Mouse (Mus musculus): ENCODE data around the gene Siae.
A peak's percentile ranks its signal among the peaks of the same experiment; 100 is the strongest.

The Siae gene

DNA sequence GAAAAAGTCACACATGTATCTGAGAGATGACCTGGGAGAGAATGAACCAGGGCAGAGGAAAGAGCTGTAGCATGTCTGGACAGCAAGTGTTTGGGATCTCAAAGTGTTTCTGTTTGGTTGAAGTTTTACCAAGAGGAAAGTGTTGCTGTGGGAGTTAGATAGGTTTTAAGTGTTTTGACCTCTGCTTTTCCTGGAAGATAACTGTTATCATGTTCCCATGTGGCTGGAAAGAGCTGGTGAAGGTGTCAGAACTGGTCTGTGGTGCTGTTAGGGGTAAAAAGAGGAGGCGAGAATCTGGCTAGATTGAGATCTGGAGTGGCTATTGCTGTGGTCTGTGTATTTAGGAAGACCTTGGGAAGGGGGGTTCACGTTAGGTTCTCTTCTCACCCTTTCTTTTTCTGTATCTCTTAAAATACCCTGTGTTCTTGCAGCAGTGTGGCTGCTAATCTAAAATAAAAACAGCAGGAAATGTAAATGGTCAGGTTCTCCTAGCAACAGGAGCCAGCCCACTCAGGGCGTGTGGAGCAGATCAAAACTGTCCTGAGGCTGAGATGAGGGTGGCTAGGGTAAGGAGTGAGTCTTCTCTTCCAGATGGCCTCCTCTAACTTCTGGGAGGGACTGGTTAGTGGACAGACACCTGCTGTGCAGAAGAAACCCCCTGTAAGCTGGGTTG lies 16.8 kb downstream of the Siae start:
- no peak for DNase-seq

DNA sequence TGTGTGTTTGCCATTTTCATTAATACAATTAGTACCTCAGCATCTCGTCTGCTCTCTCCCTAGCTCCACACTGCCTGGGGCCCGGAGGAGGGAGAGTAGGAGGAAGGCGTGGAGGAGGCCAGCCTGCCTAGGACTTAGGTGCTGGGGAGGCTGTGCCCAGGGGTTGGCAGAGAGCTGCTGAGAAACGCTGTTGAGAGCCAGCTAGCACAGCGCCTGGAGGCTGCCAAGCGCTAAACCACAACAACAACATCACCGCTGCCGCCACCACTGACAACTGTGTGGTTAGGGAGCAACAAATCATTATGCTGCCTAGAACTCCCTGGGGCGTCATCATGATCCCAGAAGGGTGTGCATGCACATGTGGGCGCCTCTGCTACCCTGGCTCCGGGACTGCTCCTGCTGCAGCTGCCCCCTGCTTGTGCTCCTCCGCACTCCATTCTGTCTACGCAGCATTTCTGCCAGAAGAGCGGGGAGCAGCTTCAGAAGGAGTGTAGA lies 21.0 kb downstream of the Siae start:
- DNase-seq: no peak

DNA sequence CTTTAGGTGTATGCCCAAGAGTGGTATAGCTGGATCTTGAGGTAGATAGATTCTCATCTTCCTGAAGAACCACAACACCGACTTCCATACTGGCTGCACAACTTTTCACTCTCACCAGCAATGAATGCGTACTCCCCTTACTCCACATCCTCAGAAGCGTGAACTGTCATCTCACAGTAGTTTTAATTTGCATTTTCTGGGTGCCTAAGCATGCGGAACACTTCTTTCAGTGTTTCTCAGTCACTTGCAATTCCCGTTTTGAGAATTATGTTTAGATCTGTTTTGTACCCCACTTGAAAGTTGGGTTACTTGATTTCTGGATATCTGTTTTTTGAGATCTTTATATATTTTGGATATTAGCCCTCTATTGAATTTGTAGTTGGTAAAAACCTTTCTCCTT lies 28.1 kb downstream of the Siae start:
- no peak for DNase-seq

DNA sequence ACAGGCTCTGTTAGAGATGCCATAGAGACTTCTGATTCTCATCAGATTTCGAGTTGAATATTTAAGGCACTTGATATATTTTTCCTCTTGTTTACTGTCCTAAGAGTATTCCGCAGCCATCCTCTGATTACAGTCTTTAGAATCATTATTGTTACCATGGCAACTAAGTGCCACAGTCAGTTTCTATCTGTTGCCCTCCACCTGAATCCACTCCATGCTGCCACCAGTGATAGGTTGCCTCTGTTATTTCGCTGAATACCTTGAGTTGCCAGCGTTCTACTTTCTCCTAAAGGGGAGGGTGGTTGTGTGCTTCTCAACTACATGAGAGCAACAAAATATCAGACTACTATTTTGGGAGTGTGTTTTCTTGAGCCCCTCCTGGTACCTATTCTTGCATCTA lies 31.2 kb downstream of the Siae start:
- no peak for DNase-seq

DNA sequence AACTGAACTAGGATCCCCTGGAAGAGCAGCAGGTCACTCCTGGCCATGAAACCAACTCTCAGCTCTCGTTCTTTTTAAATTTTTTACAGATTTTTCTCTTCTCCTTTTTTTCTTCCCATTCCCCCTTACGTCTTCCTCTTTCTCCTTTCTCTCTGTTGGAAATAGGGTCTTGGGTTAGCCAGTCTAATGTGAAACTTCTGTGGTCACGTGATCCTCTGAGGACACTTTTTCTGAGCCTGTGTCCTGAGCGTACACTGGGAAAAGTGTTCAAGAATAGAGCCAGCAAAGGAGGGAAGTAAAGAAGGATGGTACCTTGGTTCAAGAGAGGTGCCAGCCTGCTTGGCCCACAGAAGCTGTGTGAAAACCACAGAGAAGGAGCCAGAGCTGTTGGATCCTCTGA lies 34.9 kb downstream of the Siae start:
- DNase-seq: no peak

DNA sequence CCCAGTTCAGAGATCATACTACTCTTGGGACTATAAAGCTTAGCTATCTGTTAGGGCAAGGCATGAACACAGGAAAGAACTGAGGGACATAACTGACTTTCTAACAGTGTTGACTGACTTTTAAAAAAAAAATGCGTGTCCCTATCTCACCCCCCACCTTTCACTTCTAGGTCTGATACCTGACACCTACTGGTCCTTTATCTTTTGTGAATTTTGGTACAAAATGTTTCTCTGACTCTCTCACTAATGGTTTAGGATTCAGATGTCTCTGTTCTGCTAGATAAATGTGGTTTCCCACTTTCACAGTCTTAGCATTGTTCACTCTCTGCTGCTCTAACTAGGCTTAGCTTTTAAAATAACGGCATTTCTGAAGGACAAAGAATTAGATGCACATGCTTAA lies 36.5 kb downstream of the Siae start:
- no peak for DNase-seq

DNA sequence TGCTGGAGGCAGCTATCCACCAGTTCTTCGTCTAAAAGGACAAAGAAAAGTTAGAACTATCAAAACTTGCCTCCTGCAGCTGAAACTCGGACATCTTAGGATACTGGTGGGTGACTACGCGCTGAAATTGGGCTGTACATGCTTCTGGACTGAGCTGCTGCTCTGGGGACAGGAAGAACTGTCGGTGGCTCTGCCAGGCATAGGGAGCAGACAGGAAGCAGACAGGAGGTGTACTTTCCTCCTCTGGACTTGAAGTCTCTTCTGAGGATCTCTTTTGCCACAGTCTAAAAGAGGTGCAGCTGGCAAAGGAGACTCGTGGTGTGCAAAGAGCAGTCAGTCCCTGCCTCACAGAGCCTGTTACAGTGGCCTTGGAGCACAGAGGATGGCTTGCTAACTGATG lies 37.1 kb downstream of the Siae start:
- no peak for DNase-seq

DNA sequence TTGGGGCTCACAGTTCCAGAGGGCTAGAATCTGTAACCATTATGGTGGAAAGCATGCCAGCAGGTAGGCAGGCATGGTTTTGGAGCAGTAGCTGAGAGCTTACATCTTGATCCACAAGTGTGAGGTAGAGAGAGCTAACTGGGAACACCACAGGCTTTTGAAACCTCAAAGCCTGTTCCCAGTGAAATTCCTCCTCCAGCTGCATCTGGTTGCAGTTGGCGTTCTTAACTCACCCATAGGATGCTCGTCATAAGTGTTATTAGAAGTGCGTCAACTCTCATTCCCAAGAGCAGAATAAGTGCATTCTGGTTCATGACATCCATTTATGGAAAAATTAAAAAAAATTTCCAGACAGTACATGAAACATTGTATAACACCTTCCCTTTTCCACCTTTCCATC lies 38.2 kb downstream of the Siae start:
- no peak for DNase-seq

DNA sequence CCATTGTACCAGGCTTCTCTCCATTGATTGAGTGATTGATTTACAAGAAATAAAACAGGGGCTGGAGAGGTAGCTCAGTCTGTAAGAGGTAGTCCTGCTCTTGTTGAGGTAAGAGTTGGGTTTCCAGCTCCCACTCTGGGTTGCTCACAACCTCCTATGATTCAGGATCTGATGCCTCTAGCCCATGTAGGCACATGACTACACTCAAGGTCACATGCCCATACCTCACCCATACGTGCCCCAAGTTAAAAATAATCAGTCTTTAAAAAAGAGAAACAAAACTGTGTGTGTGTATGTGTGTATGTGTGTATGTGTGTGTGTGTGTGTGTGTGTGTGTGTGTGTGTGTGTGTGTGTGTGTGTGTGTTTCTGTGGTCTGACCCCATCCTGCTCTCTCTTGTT lies 40.1 kb downstream of the Siae start:
- no peak for DNase-seq

DNA sequence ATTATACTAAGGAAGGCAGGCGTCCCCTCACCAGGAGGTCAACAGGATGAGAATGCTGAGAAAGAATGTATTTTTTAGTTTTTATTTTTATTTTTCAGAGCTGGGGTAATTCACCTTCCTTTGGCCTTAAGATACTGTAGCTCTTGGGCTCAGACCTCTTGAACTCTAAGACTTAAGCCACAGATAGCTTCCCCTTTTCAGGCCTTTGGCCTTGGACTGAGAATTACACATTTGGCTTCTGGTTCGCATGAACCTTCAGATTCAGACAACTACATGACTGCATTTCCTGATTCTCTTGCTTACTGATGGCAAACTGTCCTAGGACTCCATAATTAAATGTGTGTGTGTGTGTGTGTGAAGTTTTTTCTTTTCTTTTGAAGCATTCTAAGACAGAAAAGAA lies 43.1 kb downstream of the Siae start:
- DNase-seq: no peak

DNA sequence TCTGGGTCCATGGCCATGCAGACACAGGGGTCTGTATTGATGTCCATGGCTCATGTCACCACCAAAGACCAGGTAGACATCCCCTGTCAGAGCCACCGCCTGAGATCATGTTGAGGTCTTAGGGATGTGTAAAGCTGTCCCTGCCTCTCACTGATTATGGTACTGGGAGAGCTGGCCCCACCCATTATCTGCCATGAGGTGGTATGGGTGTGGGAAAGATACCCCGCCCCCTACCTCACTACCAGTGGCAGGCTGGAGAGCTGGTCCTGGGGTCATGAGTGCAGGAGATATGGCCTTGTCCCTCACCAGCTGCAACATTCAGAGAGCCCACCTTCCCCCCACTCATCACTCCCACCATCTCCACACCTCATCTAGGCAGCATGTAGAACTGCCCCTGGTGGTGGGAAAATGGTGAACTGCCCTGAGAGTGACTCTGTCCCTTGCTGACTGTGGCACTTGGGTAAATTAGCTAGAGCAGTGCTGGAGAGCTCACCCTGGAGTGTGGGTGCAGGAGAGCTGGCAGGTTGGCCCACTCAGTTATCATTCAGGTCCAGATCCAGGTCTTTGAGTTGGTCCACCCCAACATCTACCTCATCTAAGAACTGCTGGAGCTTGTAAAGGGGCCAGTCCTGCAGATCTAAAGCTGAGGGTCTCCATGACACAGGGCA lies 45.2 kb downstream of the Siae start:
- DNase-seq: peak; percentile 80

DNA sequence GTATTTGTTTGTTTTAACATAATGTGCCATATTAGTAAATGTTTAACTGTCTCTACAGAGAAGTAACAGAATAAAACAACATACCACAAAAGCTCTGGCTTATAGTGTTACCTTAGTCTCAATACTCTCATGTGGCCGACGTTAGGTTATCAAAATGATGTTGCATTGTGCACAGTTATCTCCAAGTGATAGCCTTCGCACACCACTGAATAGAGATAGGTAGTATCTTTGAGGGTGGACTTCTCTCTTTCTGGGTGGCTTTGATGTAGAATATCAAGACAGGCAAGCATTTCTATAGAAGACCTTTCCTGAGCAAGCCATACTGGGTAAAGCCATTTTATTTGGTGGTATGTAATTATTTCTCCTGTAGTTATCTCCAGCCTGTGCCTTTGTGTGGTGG lies 49.6 kb downstream of the Siae start:
- no peak for DNase-seq

DNA sequence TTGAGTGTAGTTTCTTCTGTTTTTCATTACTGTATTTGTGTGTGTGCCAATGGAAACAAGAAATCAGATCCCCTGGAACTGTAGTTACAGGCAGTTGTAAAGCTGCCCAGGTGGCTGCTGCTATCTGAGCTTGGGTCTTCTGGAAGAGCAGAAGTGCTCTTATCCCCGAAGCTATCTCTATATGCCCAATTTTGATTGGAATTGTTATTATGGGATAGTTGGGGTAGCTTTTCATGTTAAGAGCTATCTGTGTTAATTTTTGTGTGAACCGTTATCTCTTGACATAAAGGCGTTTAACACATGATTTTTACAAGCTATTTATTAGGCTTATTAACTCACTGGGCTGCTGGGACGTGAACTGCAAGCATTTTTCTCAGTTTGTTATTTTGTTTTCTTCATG lies 54.1 kb downstream of the Siae start:
- no peak for DNase-seq

DNA sequence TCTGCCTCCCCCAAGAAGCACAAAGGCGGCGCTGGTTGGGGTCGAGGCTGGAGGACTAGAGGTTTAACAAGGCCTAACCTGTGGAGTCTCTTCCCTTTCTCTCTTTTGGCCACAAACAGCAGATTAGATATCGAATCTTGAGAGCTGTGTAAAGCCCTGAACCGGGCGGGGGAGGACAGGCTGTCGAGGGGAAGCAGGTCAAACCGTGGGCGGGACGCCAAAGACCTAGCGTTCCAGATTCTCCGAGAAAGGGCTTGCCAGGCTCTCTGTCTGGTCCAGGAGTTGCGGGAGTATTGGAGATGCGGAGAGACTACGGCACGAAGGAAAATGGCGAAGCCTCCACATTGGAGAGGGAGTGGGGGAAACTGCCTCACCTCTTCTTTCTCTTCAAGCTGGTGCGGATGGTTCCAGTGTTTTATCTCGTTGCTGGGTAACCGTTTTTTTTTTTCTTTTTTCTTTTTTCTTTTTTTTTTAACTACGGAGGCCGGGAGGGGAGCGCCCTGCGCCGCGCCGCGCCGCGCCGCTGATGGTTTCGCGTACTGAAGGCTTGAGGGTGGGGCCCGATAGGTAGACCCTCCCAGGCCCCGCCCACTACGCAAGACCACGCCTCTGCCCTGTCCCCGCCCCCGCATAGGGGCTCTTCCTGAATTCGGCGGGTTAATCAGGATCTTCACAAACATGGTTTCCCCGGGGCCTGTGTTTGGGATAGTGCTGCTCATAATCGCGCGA lies 57.8 kb downstream of the Siae start, which contains the start of gene Spa17:
TSS of gene Spa17 (minus strand) at position 541 of the 729 bp plus-strand sequence.
- DNase-seq: peak; percentile 95

DNA sequence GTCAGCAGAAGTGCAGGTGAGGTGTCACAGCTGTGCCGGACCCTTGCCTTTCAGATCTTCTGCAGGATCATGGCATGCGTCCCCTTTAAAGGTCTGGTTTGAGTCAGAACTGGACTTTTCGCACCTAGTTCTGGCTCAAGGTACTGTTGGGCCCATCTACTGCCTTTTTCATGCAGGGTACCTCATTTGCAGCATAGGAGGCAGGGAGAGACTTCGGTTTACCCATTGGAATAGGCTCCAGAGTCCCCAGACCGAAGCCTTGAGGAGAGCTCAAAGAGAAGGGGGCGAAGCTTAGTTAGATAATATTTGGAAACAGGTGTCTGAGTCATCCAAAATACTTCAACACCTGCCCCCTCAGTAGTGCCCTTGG lies 58.4 kb downstream of the Siae start:
- no peak for DNase-seq

DNA sequence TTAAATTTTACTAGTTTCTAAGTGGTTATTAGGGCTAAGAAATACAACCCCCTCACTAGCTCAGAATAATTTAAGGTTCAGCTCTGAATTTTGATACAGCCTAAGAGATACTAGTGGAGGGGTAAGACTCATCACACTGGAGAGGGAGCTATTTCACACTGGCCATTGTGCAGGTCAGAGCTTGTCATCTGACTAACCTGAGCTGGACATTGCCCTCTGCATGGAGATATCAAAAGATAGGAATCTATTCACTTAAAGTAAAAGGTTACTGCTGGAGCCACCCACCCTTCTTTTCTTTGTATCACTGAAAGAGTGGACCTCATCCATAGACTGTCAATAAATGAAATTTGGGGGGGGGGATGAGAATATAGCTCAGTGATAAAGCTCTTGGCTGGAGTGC lies 58.8 kb downstream of the Siae start:
- no peak for DNase-seq

DNA sequence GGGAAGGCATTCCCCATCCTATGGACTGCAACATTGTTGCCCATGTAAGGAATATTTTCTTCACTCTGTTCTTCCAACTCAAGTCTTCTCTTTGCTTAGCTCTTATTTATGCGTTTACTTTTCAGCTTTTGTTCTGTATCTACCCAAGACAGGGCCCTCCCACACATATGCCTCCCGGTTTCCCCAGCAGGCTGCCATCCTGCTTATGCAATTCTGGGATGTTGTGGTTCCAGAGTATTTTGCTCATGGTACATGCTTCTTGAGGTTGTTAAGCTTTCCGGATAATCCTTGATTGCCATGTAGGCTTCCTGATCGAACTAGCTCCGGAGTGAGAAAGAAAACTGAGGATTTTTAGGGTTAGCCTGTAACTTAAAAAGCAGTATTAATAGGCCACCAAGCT lies 59.7 kb downstream of the Siae start:
- no peak for DNase-seq

DNA sequence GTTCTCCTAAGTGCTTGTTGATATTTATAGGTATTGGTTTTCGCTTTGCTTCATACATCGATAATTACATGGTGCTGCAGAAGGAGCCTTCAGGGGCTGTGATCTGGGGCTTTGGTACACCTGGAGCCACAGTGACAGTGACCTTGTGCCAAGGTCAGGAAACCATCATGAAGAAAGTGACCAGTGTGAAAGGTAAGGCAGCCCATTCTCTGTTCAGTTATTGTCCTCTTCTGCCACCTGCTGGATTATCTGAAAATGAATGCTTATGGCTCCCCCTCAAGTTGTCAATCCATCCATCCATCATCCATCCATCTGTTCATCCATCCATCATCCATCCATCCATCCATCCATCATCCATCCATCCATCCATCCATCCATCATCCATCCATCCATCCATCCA lies 61.3 kb downstream of the Siae start:
- DNase-seq: no peak

DNA sequence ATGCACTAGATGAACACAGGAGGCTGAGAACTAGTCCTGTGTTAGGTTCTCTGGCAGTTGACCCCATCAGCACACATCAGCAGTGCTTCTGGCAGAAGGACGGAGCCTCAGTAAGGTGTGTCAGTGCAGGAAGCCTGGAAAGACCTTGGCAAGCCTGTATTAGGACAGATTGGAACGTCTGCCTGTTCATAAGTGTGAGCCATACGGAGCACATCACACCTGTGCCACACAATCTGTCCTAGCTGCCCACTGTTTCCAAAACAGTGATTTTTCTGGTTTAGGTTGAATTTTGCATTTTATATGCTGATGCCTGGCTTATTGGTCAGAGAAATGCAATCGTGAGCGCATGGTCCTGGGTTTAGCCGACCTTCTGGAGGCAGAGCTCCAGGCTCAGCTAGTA lies 65.8 kb downstream of the Siae start:
- no peak for DNase-seq

DNA sequence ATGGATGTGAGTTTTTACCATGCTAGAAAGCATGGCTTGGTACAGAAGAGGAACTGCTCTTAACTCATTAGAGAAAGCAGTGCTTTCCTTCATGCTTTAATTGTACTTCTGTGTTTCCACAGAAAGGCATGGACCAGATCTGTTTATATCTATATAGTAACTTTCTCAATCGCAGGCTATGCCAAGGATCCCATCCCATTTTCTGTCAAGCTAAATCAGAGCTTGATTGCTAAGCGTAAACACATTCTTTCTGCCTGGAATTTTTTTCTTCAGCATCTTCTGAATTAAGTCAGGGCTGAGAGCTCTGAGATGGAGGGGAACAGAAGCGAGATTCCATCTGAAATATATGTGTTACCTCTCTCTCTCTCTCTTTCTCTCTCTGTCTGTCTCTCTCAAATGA lies 68.5 kb downstream of the Siae start:
- no peak for DNase-seq

DNA sequence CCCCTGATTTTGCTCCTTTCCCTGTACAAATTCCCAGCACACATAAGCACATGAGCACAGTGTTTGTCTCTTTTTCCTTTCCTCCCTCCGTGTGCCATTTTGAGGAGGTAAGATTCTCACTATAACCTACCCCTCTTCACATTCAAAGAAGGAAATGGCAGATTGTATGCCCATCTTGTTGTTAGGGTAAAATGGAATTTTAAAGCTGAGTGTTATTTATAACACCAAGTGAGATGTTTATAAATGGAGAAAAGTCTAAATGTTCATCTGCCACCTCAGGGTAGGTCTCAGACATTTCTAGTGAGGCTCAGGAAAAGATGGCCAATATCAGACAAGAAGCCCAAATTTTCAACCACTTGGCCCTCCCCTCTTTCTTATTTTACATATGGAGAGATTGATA lies 69.0 kb downstream of the Siae start:
- no peak for DNase-seq

DNA sequence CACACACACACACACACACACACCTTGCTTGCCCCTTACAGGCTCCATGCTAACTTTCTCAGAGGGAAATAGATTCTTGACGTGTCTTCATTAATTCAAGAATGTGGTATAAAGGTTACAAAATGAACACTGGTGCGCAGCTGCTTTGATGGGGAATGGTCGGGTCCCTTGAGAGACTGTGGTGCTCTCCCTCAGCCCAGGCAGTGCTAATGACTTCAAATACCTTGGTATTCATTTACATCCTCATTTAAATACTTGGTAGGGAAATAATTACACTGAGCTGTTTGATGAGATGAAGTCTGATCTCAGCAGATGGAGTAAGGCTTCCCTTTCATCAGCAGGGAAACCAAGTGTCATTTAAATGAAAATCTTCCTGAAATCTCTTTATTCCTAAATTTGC lies 69.6 kb downstream of the Siae start:
- DNase-seq: no peak

DNA sequence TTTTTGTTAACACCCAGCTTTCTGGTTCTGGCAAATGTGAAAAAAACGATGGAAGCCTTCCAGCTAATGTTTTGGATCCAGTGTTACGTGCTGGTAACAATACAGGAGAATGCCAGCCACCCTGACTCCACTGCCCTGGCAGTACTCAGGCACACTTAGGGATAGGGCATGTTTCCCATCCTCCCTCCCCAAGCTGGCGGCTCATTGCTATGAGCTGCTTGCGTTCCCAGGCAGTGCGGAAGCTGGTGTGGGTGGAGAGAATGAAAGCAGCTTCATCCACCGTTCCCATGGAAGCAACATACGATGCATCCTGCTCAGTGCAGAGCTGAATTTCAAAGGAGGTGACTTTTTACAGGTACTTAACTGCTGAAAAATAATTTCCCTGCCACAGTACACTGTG lies 70.1 kb downstream of the Siae start:
- DNase-seq: no peak

DNA sequence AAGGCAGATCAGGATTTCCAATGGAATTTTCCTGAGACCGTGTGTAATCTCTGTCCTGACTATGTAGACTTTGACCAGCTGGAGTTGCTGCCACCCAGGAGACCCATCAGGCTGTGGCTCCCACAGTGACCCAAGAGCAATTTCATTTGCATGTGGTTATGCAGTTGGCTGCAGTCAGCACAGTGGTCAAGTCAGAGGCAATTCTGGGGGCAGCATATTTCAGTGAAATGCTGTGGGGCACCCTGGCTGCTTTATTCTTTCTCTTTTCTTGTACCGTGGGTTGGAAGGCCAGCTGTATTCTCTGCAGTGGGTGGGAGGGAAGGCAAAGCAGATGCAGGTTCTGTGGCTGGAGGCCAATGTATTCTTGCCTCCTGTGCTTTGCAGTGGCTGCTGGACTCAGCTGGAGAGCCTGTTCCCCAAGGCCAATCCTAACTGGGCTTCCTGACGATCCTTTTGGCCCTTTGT lies 70.6 kb downstream of the Siae start:
- no peak for DNase-seq
